Mouse (Mus musculus): ENCODE data around the gene Rora. TPM values are rescaled to one million over a fixed set of nuclear protein-coding genes. Genes with fewer than 3 reads are reported as not detected.

Gene Rora
- polyA plus RNA-seq, 1 experiment from 2014 or later = 4.2 TPM

DNA sequence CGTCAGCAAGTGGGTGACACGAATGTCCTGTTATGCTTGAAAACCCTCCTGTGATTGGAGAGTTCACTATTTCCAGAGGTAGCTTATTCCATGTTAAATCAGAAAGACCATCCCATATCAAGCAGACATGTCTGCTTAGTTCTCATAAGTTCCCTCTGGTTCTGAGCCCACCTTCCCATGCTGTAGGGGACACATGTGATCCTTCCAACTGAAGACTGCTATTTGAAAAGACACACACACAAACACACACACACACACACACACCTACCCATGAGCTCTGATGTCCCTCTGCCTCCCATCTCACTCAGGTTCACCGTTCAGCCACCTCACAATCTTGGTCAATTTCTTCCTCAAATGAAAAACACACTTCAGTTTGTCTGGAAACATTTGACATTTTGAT lies 642.2 kb downstream of the Rora start:
- DNase-seq (ENCODE audit: low spot score) = no peak
- H3K27me3 ChIP-seq (ENCODE audit: insufficient read depth, poor library complexity, severe bottlenecking) = peaks cover 53% of the 10 kb centered on the region
- no peaks in the 10 kb centered on the region for H3K36me3 ChIP-seq
- H3K27ac ChIP-seq = no peak overlapping the region
- H3K9me3 ChIP-seq = no peaks in the 10 kb centered on the region
- peaks cover 8% of the 10 kb centered on the region for H3K4me1 ChIP-seq (replicated peaks)
- WGBS = 86% methylated on average over 3 of the region's 3 CpGs
- H3K4me3 ChIP-seq = no peak overlapping the region

DNA sequence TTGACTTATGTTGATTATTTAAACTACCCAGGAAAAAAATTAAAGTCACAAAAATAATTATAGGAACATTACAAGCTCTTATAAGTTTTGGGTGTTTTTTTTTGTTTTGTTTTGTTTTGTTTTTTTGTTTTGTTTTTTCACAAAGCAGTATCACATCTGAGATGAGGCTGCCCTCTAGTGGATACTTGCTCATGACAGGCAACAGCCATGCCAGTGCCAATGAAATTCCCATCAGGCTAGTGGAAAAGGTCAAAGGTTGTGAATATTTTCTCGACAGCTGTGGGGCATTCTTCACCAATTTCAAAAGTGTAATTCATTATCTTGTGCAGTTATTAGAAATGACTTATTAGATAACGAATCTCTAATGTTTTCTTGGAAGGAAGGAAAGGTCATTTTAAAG lies 642.8 kb downstream of the Rora start:
- no peak overlapping the region for H3K4me3 ChIP-seq
- DNase-seq (ENCODE audit: low spot score) = peak; percentile 41
- H3K4me1 ChIP-seq (replicated peaks) = peaks cover 3% of the 10 kb centered on the region
- peaks cover 52% of the 10 kb centered on the region for H3K27me3 ChIP-seq (ENCODE audit: insufficient read depth, poor library complexity, severe bottlenecking)
- H3K36me3 ChIP-seq = no peaks in the 10 kb centered on the region
- no peaks in the 10 kb centered on the region for H3K9me3 ChIP-seq
- WGBS = 20% methylated on average over 2 of the region's 2 CpGs
- H3K27ac ChIP-seq = no peak overlapping the region

GRCm38 (mm10) chr9:69297766-69298375 lies 644.3 kb downstream of the Rora start:
- H3K27ac ChIP-seq = no peak overlapping the region
- H3K9me3 ChIP-seq = no peaks in the 10 kb centered on the region
- peaks cover 47% of the 10 kb centered on the region for H3K27me3 ChIP-seq (ENCODE audit: insufficient read depth, poor library complexity, severe bottlenecking)
- H3K36me3 ChIP-seq = no peaks in the 10 kb centered on the region
- WGBS = 86% methylated on average over 7 of the region's 7 CpGs
- no peak overlapping the region for H3K4me3 ChIP-seq
- peaks cover 15% of the 10 kb centered on the region for H3K4me1 ChIP-seq (replicated peaks)
- DNase-seq (ENCODE audit: low spot score) = no peak

GRCm38 (mm10) chr9:69298566-69299335 lies 645.2 kb downstream of the Rora start:
- Histone ChIP-seq H3K9me3 (no peaks in the 10 kb centered on the region), H3K27ac (no peak overlapping the region), H3K4me1 (replicated peaks) (peaks cover 21% of the 10 kb centered on the region), H3K36me3 (no peaks in the 10 kb centered on the region), H3K27me3 (ENCODE audit: insufficient read depth, poor library complexity, severe bottlenecking) (peaks cover 38% of the 10 kb centered on the region), H3K4me3 (no peak overlapping the region)
- 79% methylated on average over 12 of the region's 12 CpGs for WGBS
- DNase-seq (ENCODE audit: low spot score) = no peak

DNA sequence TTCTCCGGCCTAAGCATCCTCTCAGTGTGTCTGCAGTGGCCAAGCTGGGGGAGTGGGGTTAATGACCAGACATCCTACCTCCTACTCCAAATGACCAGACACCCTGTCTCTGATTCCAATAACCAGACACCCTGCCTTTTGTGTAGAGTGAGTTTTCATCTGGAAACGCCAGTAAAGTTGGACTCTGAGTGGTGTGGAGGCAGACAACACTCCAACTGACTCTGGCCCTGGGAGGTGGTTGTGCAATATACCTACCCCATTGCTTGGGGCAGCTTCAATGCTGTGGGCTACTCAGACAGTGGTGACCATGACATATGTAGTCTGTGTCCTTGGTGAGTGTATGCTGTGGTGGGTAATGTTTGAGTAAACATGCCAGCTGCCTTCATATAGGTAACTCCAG lies 645.9 kb downstream of the Rora start:
- Histone ChIP-seq H3K4me3 (no peak overlapping the region), H3K36me3 (no peaks in the 10 kb centered on the region), H3K9me3 (no peaks in the 10 kb centered on the region), H3K4me1 (replicated peaks) (peaks cover 23% of the 10 kb centered on the region), H3K27ac (no peak overlapping the region), H3K27me3 (ENCODE audit: insufficient read depth, poor library complexity, severe bottlenecking) (peaks cover 36% of the 10 kb centered on the region)
- no peak for DNase-seq (ENCODE audit: low spot score)
- WGBS = 72% methylated on average over 2 of the region's 2 CpGs

DNA sequence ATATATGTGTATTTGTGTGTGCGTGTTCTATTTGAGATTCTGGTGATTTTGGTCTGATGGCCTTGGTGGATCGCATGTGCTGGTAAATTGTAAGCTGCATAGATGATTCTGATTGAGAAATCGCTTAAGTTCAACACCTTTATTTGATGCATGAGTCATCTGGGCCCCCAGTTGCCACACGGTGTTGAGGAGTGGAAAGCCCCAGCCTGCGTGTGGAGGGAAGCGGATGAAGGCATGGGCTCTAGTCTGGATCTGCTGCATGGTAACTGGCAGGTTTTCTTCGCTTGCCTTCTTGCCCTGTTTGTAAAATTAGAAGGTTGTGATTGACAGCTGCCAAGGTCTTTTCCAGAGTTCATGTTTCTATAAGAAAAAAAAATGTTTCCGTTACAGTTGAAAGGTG lies 646.7 kb downstream of the Rora start:
- peaks cover 35% of the 10 kb centered on the region for H3K27me3 ChIP-seq (ENCODE audit: insufficient read depth, poor library complexity, severe bottlenecking)
- H3K4me3 ChIP-seq = no peak overlapping the region
- H3K4me1 ChIP-seq (replicated peaks) = peaks cover 23% of the 10 kb centered on the region
- DNase-seq (ENCODE audit: low spot score) = no peak
- H3K36me3 ChIP-seq = no peaks in the 10 kb centered on the region
- no peaks in the 10 kb centered on the region for H3K9me3 ChIP-seq
- 88% methylated on average over 8 of the region's 8 CpGs for WGBS
- H3K27ac ChIP-seq = no peak overlapping the region

- no peak for DNase-seq (ENCODE audit: low spot score)
- Histone ChIP-seq H3K27ac (no peak overlapping the region), H3K4me3 (no peak overlapping the region), H3K36me3 (no peaks in the 10 kb centered on the region), H3K27me3 (ENCODE audit: insufficient read depth, poor library complexity, severe bottlenecking) (peaks cover 31% of the 10 kb centered on the region), H3K4me1 (replicated peaks) (peaks cover 23% of the 10 kb centered on the region), H3K9me3 (no peaks in the 10 kb centered on the region)
- 17% methylated on average over 9 of the region's 9 CpGs for WGBS
These were observed 647.9 kb downstream of the Rora start for GRCm38 (mm10) chr9:69301445-69301844.

DNA sequence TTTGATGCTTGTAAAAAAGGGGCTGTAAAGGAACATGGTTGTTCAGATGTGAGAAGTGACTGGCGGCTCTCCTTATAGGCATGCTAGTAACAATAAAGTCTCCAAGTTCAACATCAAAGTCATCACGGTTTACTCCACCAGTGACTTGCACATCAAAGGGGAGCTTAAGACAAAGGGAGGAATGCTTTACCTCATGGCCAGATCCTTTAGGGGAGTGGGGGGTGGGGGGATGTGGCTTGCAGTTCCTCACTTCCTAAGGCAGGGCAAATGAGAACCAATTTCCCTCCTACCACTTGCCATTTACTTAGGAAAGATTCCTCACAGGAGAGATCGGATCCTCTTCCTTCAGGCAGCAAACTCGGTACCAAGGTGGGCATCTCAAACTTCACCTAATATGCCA lies 648.4 kb downstream of the Rora start:
- H3K9me3 ChIP-seq = no peaks in the 10 kb centered on the region
- H3K36me3 ChIP-seq = no peaks in the 10 kb centered on the region
- H3K4me3 ChIP-seq = no peak overlapping the region
- H3K27me3 ChIP-seq (ENCODE audit: insufficient read depth, poor library complexity, severe bottlenecking) = peaks cover 31% of the 10 kb centered on the region
- DNase-seq (ENCODE audit: low spot score) = no peak
- peaks cover 23% of the 10 kb centered on the region for H3K4me1 ChIP-seq (replicated peaks)
- 13% methylated on average over 4 of the region's 4 CpGs for WGBS
- no peak overlapping the region for H3K27ac ChIP-seq

GRCm38 (mm10) chr9:69302846-69303245 lies 649.3 kb downstream of the Rora start:
- no peak for DNase-seq (ENCODE audit: low spot score)
- 19% methylated on average over 5 of the region's 5 CpGs for WGBS
- Histone ChIP-seq H3K4me1 (replicated peaks) (peaks cover 23% of the 10 kb centered on the region), H3K27me3 (ENCODE audit: insufficient read depth, poor library complexity, severe bottlenecking) (peaks cover 31% of the 10 kb centered on the region), H3K9me3 (no peaks in the 10 kb centered on the region), H3K36me3 (no peaks in the 10 kb centered on the region), H3K4me3 (no peak overlapping the region), H3K27ac (no peak overlapping the region)

DNA sequence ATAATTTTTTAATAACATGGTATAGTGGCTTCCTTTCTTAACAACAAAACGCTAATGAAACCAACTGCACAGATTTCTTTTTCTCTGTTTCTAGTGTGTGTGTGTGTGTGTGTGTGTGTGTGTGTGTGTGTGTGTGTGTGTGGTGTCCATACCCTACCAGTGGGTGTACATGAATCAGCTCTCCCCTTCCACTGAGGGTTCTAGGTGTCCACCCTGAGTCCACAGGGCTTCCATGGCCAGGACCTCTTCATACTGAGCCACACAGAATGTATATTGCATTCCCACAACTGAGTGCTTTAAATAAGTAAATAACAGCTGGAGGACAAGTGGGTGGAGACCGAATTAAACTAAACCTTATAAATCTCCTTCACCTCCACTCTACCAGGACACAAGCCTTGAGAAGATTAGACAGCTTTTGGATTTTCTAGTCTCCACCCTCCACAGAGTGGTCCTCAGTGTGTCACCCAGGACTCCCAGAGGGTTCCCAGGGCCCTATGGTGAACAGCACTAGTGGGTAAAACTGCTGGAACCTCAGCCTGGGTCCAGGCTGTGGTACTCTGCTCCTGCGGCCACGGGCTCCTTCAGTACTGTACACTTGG lies 649.9 kb downstream of the Rora start:
- Histone ChIP-seq H3K36me3 (no peaks in the 10 kb centered on the region), H3K27ac (no peak overlapping the region), H3K9me3 (no peaks in the 10 kb centered on the region), H3K4me1 (replicated peaks) (peaks cover 23% of the 10 kb centered on the region), H3K4me3 (no peak overlapping the region), H3K27me3 (ENCODE audit: insufficient read depth, poor library complexity, severe bottlenecking) (peaks cover 31% of the 10 kb centered on the region)
- 65% methylated on average over 4 of the region's 4 CpGs for WGBS
- no peak for DNase-seq (ENCODE audit: low spot score)

- Histone ChIP-seq H3K4me3 (no peak overlapping the region), H3K9me3 (no peaks in the 10 kb centered on the region), H3K4me1 (replicated peaks) (peaks cover 23% of the 10 kb centered on the region), H3K27me3 (ENCODE audit: insufficient read depth, poor library complexity, severe bottlenecking) (peaks cover 31% of the 10 kb centered on the region), H3K27ac (no peak overlapping the region), H3K36me3 (no peaks in the 10 kb centered on the region)
- 91% methylated on average over 4 of the region's 4 CpGs for WGBS
- DNase-seq (ENCODE audit: low spot score) = no peak
These were observed 650.4 kb downstream of the Rora start for GRCm38 (mm10) chr9:69303962-69304361.

GRCm38 (mm10) chr9:69304492-69304891 lies 650.9 kb downstream of the Rora start:
- Histone ChIP-seq H3K4me1 (replicated peaks) (peaks cover 23% of the 10 kb centered on the region), H3K27me3 (ENCODE audit: insufficient read depth, poor library complexity, severe bottlenecking) (peaks cover 28% of the 10 kb centered on the region), H3K36me3 (no peaks in the 10 kb centered on the region), H3K27ac (no peak overlapping the region), H3K9me3 (no peaks in the 10 kb centered on the region), H3K4me3 (no peak overlapping the region)
- no peak for DNase-seq (ENCODE audit: low spot score)
- 79% methylated on average over 10 of the region's 10 CpGs for WGBS

DNA sequence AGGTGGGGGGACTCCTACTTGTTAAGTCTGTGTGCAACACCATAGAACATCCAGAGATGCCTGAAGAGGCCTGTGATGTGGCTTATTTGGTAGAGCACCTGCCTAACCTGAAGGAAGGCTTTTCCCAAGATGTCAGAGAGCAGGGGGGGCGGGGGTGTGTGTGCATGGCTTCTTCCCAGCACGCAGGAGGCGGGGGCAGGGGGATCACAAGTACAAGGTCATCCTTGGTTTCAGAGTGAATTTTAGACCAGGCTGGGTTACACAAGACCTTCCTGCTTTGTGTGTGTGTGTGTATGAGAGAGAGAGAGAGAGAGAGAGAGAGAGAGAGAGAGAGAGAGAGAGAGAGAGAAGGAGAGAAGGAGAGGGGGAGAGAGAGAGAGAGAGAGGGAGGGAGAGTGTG lies 651.4 kb downstream of the Rora start:
- Histone ChIP-seq H3K36me3 (no peaks in the 10 kb centered on the region), H3K9me3 (no peaks in the 10 kb centered on the region), H3K4me3 (no peak overlapping the region), H3K27me3 (ENCODE audit: insufficient read depth, poor library complexity, severe bottlenecking) (peaks cover 23% of the 10 kb centered on the region), H3K27ac (no peak overlapping the region), H3K4me1 (replicated peaks) (peaks cover 25% of the 10 kb centered on the region)
- DNase-seq (ENCODE audit: low spot score) = no peak
- 54% methylated on average over 3 of the region's 3 CpGs for WGBS

Data from hindbrain, embryonic 10.5 days (tissue).